Mouse (Mus musculus) adrenal gland, postnatal 25 days (tissue): Measurements from ENCODE around the gene A630001G21Rik. TPM values are rescaled to one million over a fixed set of nuclear protein-coding genes. Genes with fewer than 3 reads are reported as not detected.
"Not testable (repeated sequence)": the region's sequence is repeated elsewhere in the genome, so short reads cannot be mapped to it uniquely, and the experiment has no call there.

ENCODE experiments used
- DNase-seq: peaks from one replicate; pipeline ENCODE4 v3.0.0; 2021; ENCODE audit warnings: mixed read lengths
- long read RNA-seq: library from polyadenylated mRNA; stranded (forward); transcript quantifications from one replicate; pipeline ENCODE4 v2.0.0, GENCODE M21; 2021
- total RNA-seq: library from RNA; stranded (reverse); gene quantifications from 2 replicates; pipeline ENCODE4 v1.2.3, GENCODE M21; 2021

A630001G21Rik gene
- total RNA-seq: 0.58 and 1.0 TPM in 2 replicates
- long read RNA-seq: 0 reads

GRCm38 (mm10) chr1:85778436-85778835 lies at the start of gene A630001G21Rik:
A630001G21Rik (minus strand) TSS chr1:85778643.
- no peak for DNase-seq

- DNase-seq: no peak
Observed at GRCm38 (mm10) chr1:85827166-85827565, 48.7 kb upstream of the A630001G21Rik start.

GRCm38 (mm10) chr1:85824905-85825304 lies 46.5 kb upstream of the A630001G21Rik start:
- DNase-seq: no peak

- DNase-seq: no peak
Observed at GRCm38 (mm10) chr1:85822239-85822638, 43.8 kb upstream of the A630001G21Rik start.

GRCm38 (mm10) chr1:85819695-85820094 lies 41.3 kb upstream of the A630001G21Rik start:
- no peak for DNase-seq

- DNase-seq: no peak
Observed at GRCm38 (mm10) chr1:85818121-85818520, 39.7 kb upstream of the A630001G21Rik start.

GRCm38 (mm10) chr1:85814213-85814612 lies 35.8 kb upstream of the A630001G21Rik start:
- DNase-seq: not testable (repeated sequence)

GRCm38 (mm10) chr1:85810787-85811186 lies 32.3 kb upstream of the A630001G21Rik start:
- no peak for DNase-seq

GRCm38 (mm10) chr1:85810343-85810742 lies 31.9 kb upstream of the A630001G21Rik start:
- no peak for DNase-seq

- no peak for DNase-seq
Observed at GRCm38 (mm10) chr1:85809256-85809655, 30.8 kb upstream of the A630001G21Rik start.

- no peak for DNase-seq
Observed at GRCm38 (mm10) chr1:85804551-85804950, 26.1 kb upstream of the A630001G21Rik start.

GRCm38 (mm10) chr1:85802517-85802916 lies 24.1 kb upstream of the A630001G21Rik start:
- DNase-seq: no peak

GRCm38 (mm10) chr1:85799776-85800175 lies 21.3 kb upstream of the A630001G21Rik start:
- no peak for DNase-seq

- no peak for DNase-seq
Observed at GRCm38 (mm10) chr1:85795196-85795595, 16.8 kb upstream of the A630001G21Rik start.

GRCm38 (mm10) chr1:85794106-85794771 lies 15.8 kb upstream of the A630001G21Rik start:
- peak; percentile 43 for DNase-seq

GRCm38 (mm10) chr1:85793208-85794105 lies 15.0 kb upstream of the A630001G21Rik start, which contains the start of gene Cab39:
Cab39 (plus strand) TSS chr1:85793441.
- DNase-seq: peak; percentile 92

- no peak for DNase-seq
Observed at GRCm38 (mm10) chr1:85791476-85791875, 13.0 kb upstream of the A630001G21Rik start.

GRCm38 (mm10) chr1:85790565-85790964 lies 12.1 kb upstream of the A630001G21Rik start:
- DNase-seq: no peak

- no peak for DNase-seq
Observed at GRCm38 (mm10) chr1:85779428-85780180, 1.2 kb upstream of the A630001G21Rik start.

GRCm38 (mm10) chr1:85779012-85779411 lies 569 bp upstream of the A630001G21Rik start:
- DNase-seq: no peak

- DNase-seq: no peak
Observed at GRCm38 (mm10) chr1:85776154-85776553, 2.3 kb downstream of the A630001G21Rik start.

GRCm38 (mm10) chr1:85775136-85775535 lies 3.3 kb downstream of the A630001G21Rik start:
- DNase-seq: peak; percentile 53
